Mouse (Mus musculus) stomach, embryonic 14.5 days (tissue): ENCODE measurements around the gene Plvap. TPM values are rescaled to one million over a fixed set of nuclear protein-coding genes. Genes with fewer than 3 reads are reported as not detected.

Experiments used
- ATAC-seq: fragments of 200-750 bp; cut with Nextera tagmentation; 2 replicates; pipeline ENCODE4 v1.8.0; 2017; ENCODE audit warnings: low read depth, moderate TSS enrichment; ENCODE audit not compliant: insufficient number of reproducible peaks, insufficient read depth, low FRiP score
- H3K27ac ChIP-seq: fragments of 300-500 bp; sonication (generic); 2 replicates; pipeline ENCODE4 v1.5.1; 2014; ENCODE audit warnings: mild to moderate bottlenecking, low read length, moderate library complexity, mixed read lengths
- H3K27me3 ChIP-seq: fragments of 300-500 bp; sonication (generic); 2 replicates; pipeline ENCODE4 v1.6.1; 2014; ENCODE audit warnings: low read length, control low read depth, mixed read lengths; ENCODE audit not compliant: control insufficient read depth, insufficient read depth
- H3K36me3 ChIP-seq: fragments of 300-500 bp; sonication (generic); 2 replicates; pipeline ENCODE4 v1.6.1; 2014; ENCODE audit warnings: mild to moderate bottlenecking, control low read depth, low read length, moderate library complexity, mixed read lengths; ENCODE audit not compliant: control insufficient read depth, insufficient read depth
- H3K4me1 ChIP-seq: fragments of 300-500 bp; sonication (generic); 2 replicates; pipeline ENCODE4 v1.6.1; 2014; ENCODE audit warnings: low read length, control low read depth, mixed read lengths; ENCODE audit not compliant: control insufficient read depth, insufficient read depth
- H3K4me2 ChIP-seq: fragments of 300-500 bp; sonication (generic); replicated peaks from 2 replicates; pipeline ENCODE4 v1.6.1; 2014; ENCODE audit warnings: low read depth, low read length, control low read depth
- H3K4me3 ChIP-seq: fragments of 300-500 bp; sonication (generic); 2 replicates; pipeline ENCODE4 v1.5.1; 2014; ENCODE audit warnings: low read depth, low read length, control low read depth
- H3K9ac ChIP-seq: fragments of 300-500 bp; sonication (generic); replicated peaks from 2 replicates; pipeline ENCODE4 v1.6.1; 2014; ENCODE audit warnings: low read depth, mild to moderate bottlenecking, control low read depth, low read length, moderate library complexity, mixed read lengths
- H3K9me3 ChIP-seq: fragments of 300-500 bp; sonication (generic); 2 replicates; pipeline ENCODE4 v1.6.1; 2016; ENCODE audit warnings: low read depth, low read length, control low read depth; ENCODE audit not compliant: control insufficient read depth
- WGBS: fragments of 180-500 bp; shearing (Covaris S2); extraction: QIAGEN DNeasy Blood & Tissue Kit; methylation state at CpG from one replicate; pipeline ENCODE4 v1.1.7; 2014; 5-methylcytosine and 5-hydroxymethylcytosine counted together
- polyA plus RNA-seq: library from polyadenylated mRNA; unstranded; fragments of >200 nt; fragmentation: Nextera tagmentation; extraction: Ambion mirVana; gene quantifications from 2 replicates; pipeline ENCODE4 v1.2.1, GENCODE M21; 2014

Plvap gene
- polyA plus RNA-seq, 1 experiment from 2014 or later = 67.5 TPM

GRCm38 (mm10) chr8:71476099-71476940 is 35.2 kb downstream of the Plvap start:
- Histone ChIP-seq H3K27ac (peak overlapping the region; percentile 79), H3K4me2 (peak overlapping the region; percentile 62), H3K9ac (peak overlapping the region; percentile 52), H3K4me1 (no peaks in the 10 kb centered on the region), H3K4me3 (peak overlapping the region; percentile 57), H3K27me3 (no peaks in the 10 kb centered on the region), H3K9me3 (no peaks in the 10 kb centered on the region), H3K36me3 (peaks cover 49% of the 10 kb centered on the region)
- ATAC-seq = peak; percentile 69
- WGBS = under 1% methylated on average over 103 of the region's 121 CpGs

- 16% methylated on average over 4 of the region's 4 CpGs for WGBS
- no peaks in the 10 kb centered on the region for H3K9me3 ChIP-seq
- H3K9ac ChIP-seq = peak overlapping the region; percentile 52; the same call in 1 of the 2 replicates
- peak overlapping the region; percentile 79; the same call in 1 of the 2 replicates for H3K27ac ChIP-seq
- H3K27me3 ChIP-seq = no peaks in the 10 kb centered on the region
- H3K4me3 ChIP-seq = peak overlapping the region; percentile 57
- no peaks in the 10 kb centered on the region for H3K4me1 ChIP-seq
- no peak for ATAC-seq
- H3K36me3 ChIP-seq = peaks cover 46% of the 10 kb centered on the region
- peak overlapping the region; percentile 62 for H3K4me2 ChIP-seq
Observed at GRCm38 (mm10) chr8:71475702-71476075, 35.9 kb downstream of the Plvap start.

DNA sequence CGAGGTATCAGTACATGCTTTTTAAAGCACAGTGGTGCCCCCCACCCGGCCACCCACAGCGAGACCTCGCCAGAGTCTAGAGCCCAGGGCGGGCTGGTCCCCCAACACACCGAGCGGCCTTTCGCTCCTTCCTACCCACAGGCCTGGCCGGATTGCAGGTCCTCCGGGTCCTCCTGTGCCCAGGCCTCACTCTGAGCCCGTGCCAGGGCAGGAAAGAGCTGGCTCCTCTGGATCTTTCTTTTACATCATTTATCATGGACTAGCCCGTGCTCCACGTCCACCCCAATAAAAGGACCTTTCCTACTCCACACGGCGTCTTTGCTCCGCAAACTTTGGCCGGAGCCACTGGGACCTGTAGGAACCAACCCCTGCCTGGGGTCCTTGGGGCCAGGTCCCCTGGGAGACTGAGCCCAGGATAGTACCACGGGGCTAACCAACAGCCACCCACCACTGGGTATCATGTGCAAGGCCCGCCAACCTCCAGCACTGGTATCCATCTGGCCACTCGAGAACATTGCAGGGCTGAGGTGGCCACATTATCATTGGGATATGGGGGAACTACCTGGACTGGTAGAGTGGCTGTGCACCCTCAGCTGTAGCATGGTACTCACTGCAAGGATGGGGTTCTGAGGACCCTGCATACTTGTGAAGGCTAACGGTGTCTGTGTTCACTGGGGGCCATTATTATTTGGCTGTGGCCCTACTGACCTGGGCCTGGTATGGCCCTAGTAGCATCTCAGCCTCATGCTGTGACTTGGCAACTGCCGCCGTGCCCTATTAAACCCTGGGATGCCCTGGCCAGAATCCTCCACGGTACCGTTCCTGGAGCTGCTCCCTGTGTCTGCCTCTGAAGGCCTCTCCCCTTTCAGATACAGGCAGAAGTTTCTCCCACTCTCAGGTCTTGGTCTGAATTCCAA is 36.5 kb downstream of the Plvap start:
- Histone ChIP-seq H3K9me3 (no peaks in the 10 kb centered on the region), H3K4me1 (peaks cover 5% of the 10 kb centered on the region), H3K4me3 (no peak overlapping the region), H3K27me3 (no peaks in the 10 kb centered on the region), H3K27ac (no peak overlapping the region), H3K4me2 (no peak overlapping the region), H3K36me3 (peaks cover 43% of the 10 kb centered on the region), H3K9ac (no peak overlapping the region)
- ATAC-seq = no peak
- 89% methylated on average over 25 of the region's 25 CpGs for WGBS

GRCm38 (mm10) chr8:71474344-71474743 is 37.2 kb downstream of the Plvap start:
- WGBS = 89% methylated on average over 18 of the region's 18 CpGs
- no peaks in the 10 kb centered on the region for H3K27me3 ChIP-seq
- H3K9me3 ChIP-seq = no peaks in the 10 kb centered on the region
- H3K27ac ChIP-seq = no peak overlapping the region
- no peak overlapping the region for H3K4me3 ChIP-seq
- H3K36me3 ChIP-seq = peaks cover 41% of the 10 kb centered on the region
- H3K9ac ChIP-seq = no peak overlapping the region
- no peak for ATAC-seq
- no peak overlapping the region for H3K4me2 ChIP-seq
- peaks cover 9% of the 10 kb centered on the region for H3K4me1 ChIP-seq

- no peak overlapping the region for H3K4me2 ChIP-seq
- 88% methylated on average over 8 of the region's 8 CpGs for WGBS
- peaks cover 9% of the 10 kb centered on the region for H3K4me1 ChIP-seq
- ATAC-seq = no peak
- H3K27ac ChIP-seq = no peak overlapping the region
- H3K4me3 ChIP-seq = no peak overlapping the region
- peaks cover 38% of the 10 kb centered on the region for H3K36me3 ChIP-seq
- no peaks in the 10 kb centered on the region for H3K27me3 ChIP-seq
- H3K9ac ChIP-seq = no peak overlapping the region
- H3K9me3 ChIP-seq = no peaks in the 10 kb centered on the region
Observed at GRCm38 (mm10) chr8:71472601-71473386, 38.8 kb downstream of the Plvap start.

DNA sequence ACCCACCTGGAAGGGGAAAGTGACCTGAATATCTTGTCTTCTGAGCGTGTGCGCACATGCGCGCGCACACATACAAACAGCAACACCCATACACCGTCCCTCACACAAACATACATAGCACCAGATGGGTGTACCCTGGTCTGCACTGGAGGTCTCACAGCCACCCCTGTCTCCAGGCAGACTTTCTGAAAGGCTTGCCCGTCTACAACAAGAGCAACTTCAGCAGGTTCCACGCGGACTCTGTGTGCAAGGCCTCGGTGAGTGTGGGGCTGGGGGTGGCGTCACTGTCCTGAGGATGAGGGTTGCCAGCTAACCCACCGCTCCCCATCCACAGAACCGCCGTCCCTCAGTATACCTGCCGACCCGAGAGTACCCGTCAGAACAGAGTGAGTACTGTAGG is 39.7 kb downstream of the Plvap start:
- Histone ChIP-seq H3K4me3 (no peak overlapping the region), H3K9me3 (no peaks in the 10 kb centered on the region), H3K4me1 (peaks cover 9% of the 10 kb centered on the region), H3K9ac (no peak overlapping the region), H3K27me3 (no peaks in the 10 kb centered on the region), H3K36me3 (peaks cover 38% of the 10 kb centered on the region), H3K4me2 (no peak overlapping the region), H3K27ac (no peak overlapping the region)
- no peak for ATAC-seq
- 95% methylated on average over 17 of the region's 17 CpGs for WGBS

- H3K27ac ChIP-seq = no peak overlapping the region
- no peaks in the 10 kb centered on the region for H3K9me3 ChIP-seq
- no peaks in the 10 kb centered on the region for H3K27me3 ChIP-seq
- H3K36me3 ChIP-seq = peaks cover 38% of the 10 kb centered on the region
- ATAC-seq = no peak
- no peak overlapping the region for H3K9ac ChIP-seq
- no peak overlapping the region for H3K4me2 ChIP-seq
- 78% methylated on average over 5 of the region's 5 CpGs for whole genome bisulfite sequencing
- peaks cover 9% of the 10 kb centered on the region for H3K4me1 ChIP-seq
- H3K4me3 ChIP-seq = no peak overlapping the region
Observed at GRCm38 (mm10) chr8:71470913-71471255, 40.7 kb downstream of the Plvap start.
